ENCODE assay signal across 8 mouse cellular contexts in genomic region chr3:100973906-100974305, GRCm38 (mm10). TPM values are rescaled to one million over a fixed set of nuclear protein-coding genes. Genes with fewer than 3 reads are reported as not detected.
DNase-seq lines count a peak whose midpoint lies in the region; ATAC-seq and TF ChIP-seq lines count a peak whose summit lies in the region.

No protein-coding gene starts in this region.

- no peak overlapping the region for H3K9ac ChIP-seq in stomach, postnatal 0 days (ENCODE audit: low read length)

- no peak for ATAC-seq in stomach, postnatal 0 days (ENCODE audit: low FRiP score, low TSS enrichment)

- no peaks in the 10 kb centered on the region; the same call in 1 of the 2 replicates for H3K4me1 ChIP-seq in stomach, postnatal 0 days (replicated peaks; ENCODE audit: control insufficient read depth, insufficient read depth)

- no peak overlapping the region for H3K4me2 ChIP-seq in stomach, postnatal 0 days (replicated peaks; ENCODE audit: low read depth)

- H3K4me3 ChIP-seq in stomach, postnatal 0 days (ENCODE audit: low read depth, low read length): no peak overlapping the region

- TF ChIP-seq EP300 in stomach, postnatal 0 days (optimal IDR thresholded peaks at IDR 0.05): no peak

- WGBS in stomach, postnatal 0 days: 0% methylated on average over 1 of the region's 1 CpGs

- H3K27me3 ChIP-seq in stomach, postnatal 0 days (ENCODE audit: control insufficient read depth, insufficient read depth, low read length): no peaks in the 10 kb centered on the region

- intact Hi-C loops in heart, postnatal 10 days (cut with DNase I): loop anchor here (1.0 to 5.0 kb wide), 4 partner anchors 188 to 838 kb away; no protein-coding TSS in a partner anchor
- intact Hi-C loops in heart, postnatal 25 days (cut with DNase I): loop anchor here (1.0 to 5.0 kb wide), 4 partner anchors 25 to 488 kb away; no protein-coding TSS in a partner anchor
- intact Hi-C loops in left cerebral cortex, postnatal 4 days (cut with DNase I): loop anchor here (1.0 to 5.0 kb wide), 2 partner anchors 321 to 488 kb away; no protein-coding TSS in a partner anchor

- H3K9me3 ChIP-seq in stomach, postnatal 0 days (ENCODE audit: control insufficient read depth, low read length): no peaks in the 10 kb centered on the region

- no peak overlapping the region for H3K27ac ChIP-seq in stomach, postnatal 0 days (replicated peaks)

- H3K36me3 ChIP-seq in stomach, postnatal 0 days (ENCODE audit: control insufficient read depth, insufficient read depth, low read length): no peaks in the 10 kb centered on the region

- DNase-seq in heart, postnatal 10 days: peak; percentile 42 to 71
- no peak for DNase-seq in heart, postnatal 25 days (ENCODE audit: low spot score)
- DNase-seq in right cerebral cortex, adult 18-20 months: peak; percentile 24
- DNase-seq in right cerebral cortex, postnatal 10 days (ENCODE audit: low spot score in 2 of 2): no peak
- DNase-seq in c-Kit-positive CD71-positive TER-119-negative erythroid progenitor cells, embryonic 14.5 days (ENCODE audit: low read depth): peak; percentile 17
- no peak for DNase-seq in stomach, postnatal 0 days (ENCODE audit: low spot score)
- no peak for DNase-seq in spleen, adult 18-20 months
- DNase-seq in left cerebral cortex, postnatal 4 days: no peak

- peak; percentile 88 for TF ChIP-seq CTCF in stomach, postnatal 0 days (IDR thresholded peaks at IDR 0.05; ENCODE audit: low read depth)

RNA-seq across cellular contexts. Expression of gene Ttf2, which starts 4.4 kb away (rescaled TPM):
- 1 to 10 TPM; 5.7 to 6.0 TPM for total RNA-seq in heart, postnatal 10 days (2021)
- total RNA-seq in heart, postnatal 25 days (2021): 1 to 10 TPM; 2.1 to 2.5 TPM
- polyA plus RNA-seq in stomach, postnatal 0 days (2015; fragmentation: Nextera tagmentation; extraction: Ambion mirVana): 3.6 and 4.1 TPM in 2 replicates
- 1 to 10 TPM; 3.3 to 3.5 TPM for total RNA-seq in left cerebral cortex, postnatal 4 days (2021)

RNA-seq across cellular contexts. Expression of gene Trim45, which starts 51.9 kb away (rescaled TPM):
- 10 to 100 TPM; 10.7 to 11.1 TPM for total RNA-seq in heart, postnatal 10 days (2021)
- 10 to 100 TPM in 1 of 2 experiments, 1 to 10 TPM in 1; 9.7 to 10.2 TPM for total RNA-seq in heart, postnatal 25 days (2021)
- polyA plus RNA-seq in stomach, postnatal 0 days (2015; fragmentation: Nextera tagmentation; extraction: Ambion mirVana): 2.6 and 2.8 TPM in 2 replicates
- 1 to 10 TPM; 8.4 to 9.7 TPM for total RNA-seq in left cerebral cortex, postnatal 4 days (2021)

RNA-seq across cellular contexts. Expression of gene Cd101, which starts 55.5 kb away (rescaled TPM):
- under 1 TPM; 0.50 to 0.64 TPM for total RNA-seq in heart, postnatal 10 days (2021)
- total RNA-seq in heart, postnatal 25 days (2021): under 1 TPM; 0.23 to 0.25 TPM
- 0.06 and 0.11 TPM in 2 replicates for polyA plus RNA-seq in stomach, postnatal 0 days (2015; fragmentation: Nextera tagmentation; extraction: Ambion mirVana)
- total RNA-seq in left cerebral cortex, postnatal 4 days (2021): under 1 TPM; 0.34 to 0.48 TPM

Comparison
In these comparisons a context has a peak if more than half of its experiments do, and no peak if none do; other contexts are left out.
1. DNase-seq: peak in heart, postnatal 10 days (2 of 2), right cerebral cortex, adult 18-20 months (single experiment) and c-Kit-positive CD71-positive TER-119-negative erythroid progenitor cells, embryonic 14.5 days (single experiment); none in heart, postnatal 25 days (single experiment), right cerebral cortex, postnatal 10 days (0 of 2), stomach, postnatal 0 days (single experiment), spleen, adult 18-20 months (0 of 2) and left cerebral cortex, postnatal 4 days (single experiment).